ENCODE assay signal across 9 mouse cellular contexts in the genomic region with DNA sequence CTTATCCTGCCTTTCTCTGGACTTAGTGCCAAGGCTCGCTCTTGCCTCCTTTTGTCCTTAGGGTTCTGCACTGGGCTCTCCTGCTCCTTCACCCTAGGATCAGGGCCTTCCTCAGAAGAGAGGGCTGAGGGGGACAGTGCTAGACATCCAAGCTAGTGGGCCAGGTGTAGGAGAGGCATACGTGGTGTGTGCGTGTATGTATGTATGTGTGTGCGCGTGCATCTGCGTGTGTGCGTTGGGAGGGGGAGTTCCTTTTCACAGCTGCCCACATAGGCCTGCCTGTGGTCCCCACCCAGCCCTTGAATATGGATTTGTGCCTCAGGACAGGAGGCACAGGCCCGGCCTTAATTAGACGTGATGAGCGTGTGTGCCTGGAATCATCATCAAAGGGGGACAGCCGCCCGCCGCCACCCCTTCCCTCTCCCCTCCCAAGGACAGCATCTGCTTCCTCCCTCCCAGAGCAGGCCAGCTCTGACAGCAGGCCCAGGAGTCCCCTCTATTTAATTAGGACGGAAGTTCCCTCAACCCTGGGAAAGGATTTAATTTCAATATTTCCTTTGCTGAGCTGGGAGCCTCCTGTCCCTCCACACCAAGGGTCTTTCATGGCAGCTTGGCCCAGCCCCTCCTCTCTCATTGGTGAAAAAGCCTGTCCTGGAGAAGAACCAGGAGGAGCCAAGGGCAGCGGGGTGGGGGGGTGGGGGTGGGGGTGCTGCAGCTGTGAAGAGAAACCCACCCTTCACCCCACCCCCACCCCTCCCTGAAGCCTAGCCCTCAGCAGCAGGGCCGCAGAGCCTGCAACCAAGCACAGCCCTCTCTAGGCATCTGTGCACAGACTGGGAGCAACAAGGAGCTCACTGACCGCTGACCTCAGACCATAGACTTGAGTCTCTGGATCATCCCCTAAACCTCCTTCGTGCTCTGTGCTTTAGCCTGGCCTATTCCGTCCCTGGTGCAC.
DNase-seq lines count a peak whose midpoint lies in the region; ATAC-seq and TF ChIP-seq lines count a peak whose summit lies in the region.
"Had no signal": no experiment of that assay in that cellular context is flagged by ENCODE, and none has a peak within 500 bp of the region (broad histone marks: within the 10 kb centered on the region; RNA-seq: fewer than 3 reads in every experiment).

No protein-coding gene starts in this region.

- intact Hi-C loops in left cerebral cortex, postnatal 14 days (cut with DNase I), result no loop called here

- no peak overlapping the region for H3K4me3 ChIP-seq in lung, embryonic 14.5 days (ENCODE audit: low read depth, low read length)
- no peak overlapping the region for H3K4me3 ChIP-seq in limb, embryonic 12.5 days (replicated peaks)
- H3K4me3 ChIP-seq in stomach, embryonic 16.5 days (replicated peaks; ENCODE audit: low read length), result no peak overlapping the region
- H3K4me3 ChIP-seq: left cerebral cortex, adult 2 months had no signal

- H3K9me3 ChIP-seq in lung, embryonic 14.5 days (ENCODE audit: low read depth, low read length), result no peaks in the 10 kb centered on the region
- no peaks in the 10 kb centered on the region for H3K9me3 ChIP-seq in limb, embryonic 12.5 days
- no peaks in the 10 kb centered on the region for H3K9me3 ChIP-seq in stomach, embryonic 16.5 days (replicated peaks; ENCODE audit: control insufficient read depth, low read length)

- H3K4me2 ChIP-seq in lung, embryonic 14.5 days, result no peak overlapping the region
- peak overlapping the region; percentile 23 for H3K4me2 ChIP-seq in limb, embryonic 12.5 days
- H3K4me2 ChIP-seq in stomach, embryonic 16.5 days (ENCODE audit: low read depth, low read length), result no peak overlapping the region

- peak; percentile 49 for DNase-seq in lung, embryonic 14.5 days
- DNase-seq in lung, postnatal 25 days (ENCODE audit: low spot score), result no peak
- DNase-seq in heart, adult 8-10 months (ENCODE audit: low spot score), result peak; percentile 48
- DNase-seq in urinary bladder, adult 2 months (ENCODE audit: low spot score), result no peak
- no peak for DNase-seq in left cerebral cortex, postnatal 14 days (ENCODE audit: low spot score in 2 of 2)
- DNase-seq in thymus, postnatal 4 days, result no peak

- H3K27ac ChIP-seq in lung, embryonic 14.5 days (ENCODE audit: low read depth), result peak overlapping the region; percentile 26; the same call in 1 of the 2 replicates
- H3K27ac ChIP-seq in limb, embryonic 12.5 days, result peak overlapping the region; percentile 78
- H3K27ac ChIP-seq in stomach, embryonic 16.5 days (ENCODE audit: low read length), result peak overlapping the region; percentile 69; the same call in 1 of the 2 replicates
- H3K27ac ChIP-seq: left cerebral cortex, adult 2 months had no signal

- no peak overlapping the region for H3K9ac ChIP-seq in lung, embryonic 14.5 days
- no peak overlapping the region for H3K9ac ChIP-seq in limb, embryonic 12.5 days (replicated peaks)
- H3K9ac ChIP-seq in stomach, embryonic 16.5 days (ENCODE audit: low read length), result no peak overlapping the region; the same call in 1 of the 2 replicates

- TF ChIP-seq CTCF in lung, embryonic 14.5 days (IDR thresholded peaks at IDR 0.05; ENCODE audit: low read depth), result no peak

- 0 out of 2 replicates have a peak, but pooled peaks cover 4% of the 10 kb centered on the region for H3K27me3 ChIP-seq in lung, embryonic 14.5 days (ENCODE audit: insufficient read depth, low read length)
- H3K27me3 ChIP-seq in limb, embryonic 12.5 days, result peaks cover 14% of the 10 kb centered on the region
- H3K27me3 ChIP-seq in stomach, embryonic 16.5 days (ENCODE audit: control insufficient read depth, insufficient read depth, low read length), result no peaks in the 10 kb centered on the region

- WGBS in lung, embryonic 14.5 days, result 44% methylated on average over 19 of the region's 19 CpGs
- 21% methylated on average over 19 of the region's 19 CpGs for WGBS in limb, embryonic 12.5 days
- 44% methylated on average over 19 of the region's 19 CpGs for WGBS in stomach, embryonic 16.5 days

- peaks cover 17% of the 10 kb centered on the region; the same call in 1 of the 2 replicates for H3K4me1 ChIP-seq in lung, embryonic 14.5 days (ENCODE audit: insufficient read depth)
- H3K4me1 ChIP-seq in limb, embryonic 12.5 days (replicated peaks), result peaks cover 79% of the 10 kb centered on the region
- peaks cover 21% of the 10 kb centered on the region for H3K4me1 ChIP-seq in stomach, embryonic 16.5 days (ENCODE audit: control insufficient read depth, insufficient read depth, low read length)

- H3K36me3 ChIP-seq in lung, embryonic 14.5 days (ENCODE audit: insufficient read depth), result no peaks in the 10 kb centered on the region
- no peaks in the 10 kb centered on the region for H3K36me3 ChIP-seq in limb, embryonic 12.5 days
- H3K36me3 ChIP-seq in stomach, embryonic 16.5 days (ENCODE audit: control insufficient read depth, insufficient read depth, low read length), result no peaks in the 10 kb centered on the region

- peak; percentile 51 for ATAC-seq in lung, embryonic 14.5 days (ENCODE audit: insufficient read depth)
- ATAC-seq in limb, embryonic 12.5 days (ENCODE audit: insufficient number of reproducible peaks, insufficient read depth, low FRiP score, low TSS enrichment, low read depth), result peak; percentile 54
- ATAC-seq in stomach, embryonic 16.5 days (ENCODE audit: insufficient read depth, low FRiP score), result peak; percentile 74

Comparison
In these comparisons a context has a peak if more than half of its experiments do, and no peak if none do; other contexts are left out.
1. DNase-seq: peak in lung, embryonic 14.5 days (single experiment) and heart, adult 8-10 months (single experiment); none in lung, postnatal 25 days (single experiment), urinary bladder, adult 2 months (single experiment), left cerebral cortex, postnatal 14 days (0 of 2) and thymus, postnatal 4 days (single experiment).
2. H3K27ac ChIP-seq: peak in every context shown above with its lines; median percentile 78 in limb, embryonic 12.5 days; 69 in stomach, embryonic 16.5 days; 26 in lung, embryonic 14.5 days.
3. Peak in every context shown above with its lines, with median percentiles within 50 percentile points of each other: ATAC-seq.